Mouse (Mus musculus) kidney, postnatal 10 days (tissue): ENCODE data around the gene Atic.

ENCODE experiments used
- DNase-seq: peaks from one replicate; pipeline ENCODE4 v3.0.0; 2021; ENCODE audit warnings: mixed read lengths

The Atic gene

DNA sequence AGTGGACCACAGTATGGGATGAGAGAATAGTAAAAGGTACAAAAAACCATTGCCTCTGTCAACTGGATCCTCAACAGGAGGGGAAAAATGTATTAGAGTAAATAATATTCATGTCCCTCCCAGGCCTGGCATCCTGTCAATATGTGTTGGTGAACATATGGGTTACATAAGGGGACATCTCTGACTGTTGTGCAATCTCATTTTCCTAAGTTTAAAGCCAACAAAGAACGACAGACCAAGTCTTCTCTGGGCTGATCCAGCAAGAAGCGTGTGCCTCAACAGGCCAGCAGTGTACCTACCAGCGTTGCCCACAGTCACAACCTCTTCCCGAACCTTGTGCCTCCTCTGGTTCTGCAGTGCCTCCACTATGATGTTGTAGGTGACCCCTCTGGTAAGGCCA lies 38.4 kb downstream of the Atic start:
- no peak for DNase-seq

DNA sequence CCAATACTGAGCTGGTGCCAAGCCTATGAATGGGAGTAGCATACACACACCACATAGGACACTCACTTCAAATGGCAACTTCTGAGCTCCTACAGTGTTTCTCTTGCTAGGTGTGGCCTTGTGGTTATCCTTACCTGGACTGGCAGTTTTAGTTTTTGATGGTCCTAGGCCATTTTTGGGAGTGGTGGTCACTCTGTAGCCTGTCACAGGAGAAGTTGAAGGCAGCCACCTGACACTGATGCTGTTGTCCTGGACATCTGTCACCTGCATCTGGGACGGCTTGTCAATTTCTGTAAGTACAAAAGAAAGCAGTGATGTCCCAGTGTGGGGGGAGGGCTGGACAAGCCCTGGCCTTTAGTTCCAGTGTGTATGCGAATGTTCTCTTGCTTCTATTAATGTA lies 48.8 kb downstream of the Atic start:
- DNase-seq, result no peak

DNA sequence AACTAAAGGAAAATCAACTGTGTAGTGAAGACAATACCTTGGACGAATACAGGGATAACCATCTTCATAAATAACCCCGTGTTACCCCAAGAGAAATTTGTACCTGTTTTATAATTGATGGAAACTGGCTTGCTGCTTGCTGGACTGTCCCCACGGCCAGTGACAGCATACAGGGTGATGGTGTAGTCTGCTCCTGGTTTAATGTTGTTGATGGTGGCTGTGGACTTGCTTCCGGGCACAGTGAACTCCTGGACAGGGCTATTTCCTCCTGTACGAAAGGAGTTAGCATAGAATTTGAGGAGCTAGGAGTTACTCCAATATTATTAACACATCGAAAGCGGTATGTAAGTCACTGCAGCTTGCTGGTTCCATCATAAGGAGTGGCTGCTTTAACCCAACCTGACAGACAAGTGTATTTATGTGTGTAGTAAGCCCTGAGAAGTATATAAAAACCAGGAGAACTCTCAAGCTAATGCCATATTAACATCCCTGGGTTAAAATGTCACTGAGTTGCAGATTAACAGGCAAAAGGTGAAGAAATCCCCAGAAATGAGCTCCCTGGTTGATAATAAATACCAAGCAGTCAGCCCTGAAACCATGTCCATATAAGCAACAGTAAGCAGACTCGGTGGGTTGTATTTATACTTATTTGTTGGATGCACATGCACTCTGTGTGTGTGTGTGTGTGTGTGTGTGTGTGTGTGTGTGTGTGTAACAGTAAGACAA lies 49.8 kb downstream of the Atic start:
- DNase-seq, result no peak

GRCm38 (mm10) chr1:71609057-71609775 lies 52.3 kb downstream of the Atic start:
- DNase-seq, result no peak

- no peak for DNase-seq
These were observed 53.0 kb downstream of the Atic start for GRCm38 (mm10) chr1:71609916-71610315.

- no peak for DNase-seq
These were observed 55.3 kb downstream of the Atic start for GRCm38 (mm10) chr1:71612256-71612655.

GRCm38 (mm10) chr1:71614545-71615246 lies 57.7 kb downstream of the Atic start:
- DNase-seq, result no peak

GRCm38 (mm10) chr1:71621526-71621925 lies 64.6 kb downstream of the Atic start:
- no peak for DNase-seq

DNA sequence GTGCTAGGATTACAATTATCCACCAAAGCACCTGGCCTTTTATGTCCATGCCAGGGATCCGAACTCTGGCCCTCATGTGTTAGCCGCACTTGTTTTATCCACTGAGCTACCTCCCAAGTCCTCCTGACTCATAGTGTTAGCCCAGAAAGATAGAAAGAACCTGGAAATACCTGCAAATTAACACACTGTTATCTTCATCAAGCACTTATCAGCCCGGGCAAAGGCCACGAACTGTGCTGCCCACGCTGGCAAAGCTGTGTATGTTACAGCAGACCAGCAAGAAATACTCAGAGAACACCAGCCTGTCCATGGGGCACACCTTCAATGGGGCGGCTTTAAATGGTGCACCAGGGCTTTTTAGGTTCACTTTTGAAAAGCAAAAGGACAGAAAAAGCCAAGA lies 66.7 kb downstream of the Atic start:
- no peak for DNase-seq
